Mouse (Mus musculus): ENCODE results near the gene Bhmt.

DNA sequence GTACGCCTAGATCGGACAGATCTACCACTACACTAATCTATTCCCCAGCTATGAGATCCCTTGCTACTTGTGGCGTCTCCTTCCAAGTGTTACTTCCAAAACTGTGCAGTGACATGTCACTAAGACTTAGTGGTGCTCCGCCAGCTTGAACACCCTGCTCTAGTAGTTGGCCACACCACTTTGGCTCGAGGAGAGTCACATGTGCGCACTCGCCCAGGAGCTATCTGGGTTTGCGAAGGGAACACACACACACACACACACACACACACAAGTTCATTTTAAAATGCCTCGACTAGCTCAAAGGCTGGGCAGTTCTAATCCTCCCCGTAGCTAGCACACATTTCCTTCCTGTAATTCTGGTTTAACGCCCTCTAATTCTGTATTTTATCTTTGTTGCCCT, 36.2 kb downstream of the Bhmt start:
- TF ChIP-seq MAFK (IDR thresholded peaks at IDR 0.05; ENCODE audit: insufficient read depth, low read depth, low read length) (no peak), CHD2 (IDR thresholded peaks at IDR 0.05; ENCODE audit: low read depth, low read length) (no peak), HCFC1 (IDR thresholded peaks at IDR 0.05; ENCODE audit: borderline replicate concordance, insufficient read depth, low read length) (no peak), ZNF384 (IDR thresholded peaks at IDR 0.05; ENCODE audit: low read depth, low read length) (no peak), ZC3H11A (IDR thresholded peaks at IDR 0.05; ENCODE audit: borderline replicate concordance, low read depth, low read length) (no peak)

Measured in ES-E14 (cell line).